Mouse (Mus musculus): Measurements from ENCODE around the gene Selenos.

DNA sequence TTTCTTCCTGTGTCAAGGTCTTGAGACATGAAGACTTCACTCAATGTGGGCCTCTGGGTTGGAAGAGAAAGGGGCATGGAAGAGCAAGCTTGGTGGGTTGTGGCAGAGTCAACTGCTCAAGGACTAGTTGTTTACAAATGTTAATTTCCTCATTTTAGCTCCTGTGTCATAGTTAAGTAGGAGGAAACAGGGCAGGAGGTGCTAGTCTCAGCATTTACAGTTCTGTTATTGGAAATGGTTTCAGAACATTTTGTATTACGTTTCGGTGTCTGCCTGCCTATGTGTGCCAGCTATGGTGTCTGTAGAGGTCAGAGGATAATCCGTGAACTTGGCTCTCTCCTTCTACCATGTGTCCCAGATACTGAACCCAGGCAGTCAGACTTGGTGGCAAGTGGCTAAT lies 56.2 kb downstream of the Selenos start:
- no peak for TF ChIP-seq CTCF (IDR thresholded peaks at IDR 0.05; ENCODE audit: insufficient read depth, low read depth, low read length)
- no peak for TF ChIP-seq POLR2A (IDR thresholded peaks at IDR 0.05; ENCODE audit: insufficient read depth, low read depth, low read length)

Measured in olfactory bulb, adult 2 months (tissue).